Mouse (Mus musculus) splenic B cell, adult 2 months (primary cell): ENCODE data around the gene Glud1.
"Not testable (repeated sequence)": the region's sequence is repeated elsewhere in the genome, so short reads cannot be mapped to it uniquely, and the experiment has no call there.

ENCODE experiments used
- DNase-seq: peaks from one replicate; pipeline ENCODE4 v3.0.0-alpha.2; 2011; ENCODE audit warnings: low read depth, low spot score
- H3K27me3 ChIP-seq: 2 replicates; pipeline ENCODE4 v1.6.1; 2012; ENCODE audit warnings: mild to moderate bottlenecking, low read length, moderate library complexity, mixed read lengths; ENCODE audit not compliant: control insufficient read depth, poor library complexity, insufficient read depth, severe bottlenecking
- H3K36me3 ChIP-seq: 2 replicates; pipeline ENCODE4 v1.6.1; 2012; ENCODE audit warnings: mild to moderate bottlenecking, low read length, moderate library complexity, mixed read lengths; ENCODE audit not compliant: control insufficient read depth, poor library complexity, insufficient read depth, severe bottlenecking

Glud1 gene

DNA sequence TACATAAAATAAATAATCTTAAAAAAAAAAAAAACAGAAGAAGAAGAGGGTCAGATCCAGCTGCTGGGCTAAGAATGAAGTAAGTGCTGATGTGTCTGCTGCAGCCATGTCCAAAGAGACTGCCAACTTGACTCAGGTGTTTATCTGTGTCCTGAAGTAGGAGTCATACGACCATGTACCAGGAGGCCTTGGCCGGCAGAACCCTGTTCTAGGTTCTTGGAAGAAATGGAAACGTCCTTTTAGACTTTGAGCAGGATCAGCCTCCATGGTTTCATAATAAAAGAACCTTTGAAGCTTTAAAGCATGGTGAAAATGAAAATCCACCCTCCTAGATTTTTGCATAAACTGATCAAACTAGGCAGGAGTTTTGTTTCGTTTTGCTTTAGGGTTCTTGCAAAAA, 43.9 kb downstream of the Glud1 start:
- DNase-seq = no peak
- Histone ChIP-seq H3K27me3 (no peaks in the 10 kb centered on the region), H3K36me3 (no peaks in the 10 kb centered on the region)

DNA sequence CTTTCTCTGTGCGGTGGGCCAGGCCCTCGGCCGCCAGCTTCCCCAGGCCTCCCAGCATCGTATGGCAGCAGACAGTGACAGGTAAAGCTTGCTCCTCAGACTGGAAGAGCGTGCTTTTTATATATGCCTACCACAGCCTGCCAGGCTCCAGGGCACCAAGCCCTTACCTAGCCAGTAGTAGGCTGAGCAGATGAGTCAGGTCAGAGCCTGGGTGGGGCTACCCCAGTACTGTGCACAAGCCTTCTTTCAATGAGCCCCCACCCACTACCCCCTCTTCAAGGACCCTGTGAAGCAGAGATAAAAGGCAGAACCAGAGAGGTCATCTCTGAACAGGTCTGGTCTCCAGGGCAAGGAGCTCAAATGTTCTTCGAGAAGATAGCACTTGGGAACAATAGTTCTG, 44.8 kb downstream of the Glud1 start, which contains the start of gene Fam25c:
Gene Fam25c, minus strand, starts transcription at position 133 of the 400 bp plus-strand sequence.
- no peak for DNase-seq
- Histone ChIP-seq H3K36me3 (no peaks in the 10 kb centered on the region), H3K27me3 (no peaks in the 10 kb centered on the region)

DNA sequence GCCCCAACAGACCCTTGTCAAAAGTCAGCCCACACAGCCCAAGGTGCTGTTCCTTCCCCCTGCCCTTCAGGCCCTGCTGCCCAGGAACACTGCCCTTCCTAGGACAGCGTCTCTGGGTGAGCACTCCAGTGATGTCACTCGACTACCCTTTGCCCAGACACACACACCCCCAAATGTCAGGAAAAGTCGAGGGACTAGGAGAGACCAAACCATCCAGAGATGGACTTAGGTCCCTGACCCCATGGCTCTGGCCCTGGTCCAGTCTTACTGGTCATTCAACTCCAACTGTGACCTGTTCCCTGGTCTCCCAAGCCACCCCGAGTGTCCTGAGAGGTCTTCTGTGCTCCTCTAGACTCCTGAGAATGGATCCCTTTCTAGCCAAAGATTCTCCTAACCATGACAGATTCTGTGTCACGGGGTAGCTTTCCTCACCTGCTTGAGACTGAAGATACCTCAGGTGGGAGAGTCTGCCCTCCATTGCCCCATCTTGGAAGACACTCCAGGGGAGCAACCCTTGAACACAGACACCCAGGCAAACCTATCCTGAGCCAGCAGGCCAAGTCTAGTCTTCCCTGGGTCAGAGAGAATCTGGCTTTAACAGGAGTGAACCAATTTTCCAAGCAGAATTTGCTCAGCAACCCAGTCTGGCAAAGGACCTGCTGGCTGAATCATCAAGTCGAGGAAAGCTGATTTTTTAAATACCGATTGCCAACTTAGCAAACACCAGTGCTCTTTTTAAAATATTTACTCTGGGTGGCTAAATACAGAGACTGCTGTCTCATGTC, 47.3 kb downstream of the Glud1 start:
- no peak for DNase-seq
- Histone ChIP-seq H3K27me3 (no peaks in the 10 kb centered on the region), H3K36me3 (no peaks in the 10 kb centered on the region)

DNA sequence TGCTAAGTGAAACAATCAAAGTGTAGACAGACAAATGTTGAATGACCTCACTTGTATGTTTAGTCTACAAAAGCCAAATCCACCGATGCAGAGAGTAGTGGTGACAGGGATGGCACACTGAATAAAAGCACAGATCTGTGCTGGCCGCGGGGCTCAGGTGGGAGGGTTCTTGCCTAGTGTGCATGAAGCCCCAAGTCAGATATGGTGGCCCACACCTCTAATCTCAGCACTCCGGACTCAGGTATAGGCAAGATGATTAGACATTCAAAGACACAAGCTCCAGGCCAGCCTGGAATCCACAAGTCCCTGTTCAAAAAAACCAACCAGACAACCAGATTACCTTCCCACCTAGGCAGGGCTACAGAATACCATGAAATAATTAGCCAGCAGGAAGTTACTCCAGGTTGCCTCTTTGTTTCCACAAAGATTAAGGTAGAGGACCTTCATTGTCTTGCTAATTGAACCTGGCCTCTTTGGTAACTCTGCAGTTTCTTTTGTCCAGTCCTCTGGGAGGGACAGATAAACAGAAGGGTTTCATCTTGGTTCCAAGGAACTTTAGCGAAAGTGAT, 49.2 kb downstream of the Glud1 start:
- Histone ChIP-seq H3K36me3 (no peaks in the 10 kb centered on the region), H3K27me3 (no peaks in the 10 kb centered on the region)
- DNase-seq = no peak

DNA sequence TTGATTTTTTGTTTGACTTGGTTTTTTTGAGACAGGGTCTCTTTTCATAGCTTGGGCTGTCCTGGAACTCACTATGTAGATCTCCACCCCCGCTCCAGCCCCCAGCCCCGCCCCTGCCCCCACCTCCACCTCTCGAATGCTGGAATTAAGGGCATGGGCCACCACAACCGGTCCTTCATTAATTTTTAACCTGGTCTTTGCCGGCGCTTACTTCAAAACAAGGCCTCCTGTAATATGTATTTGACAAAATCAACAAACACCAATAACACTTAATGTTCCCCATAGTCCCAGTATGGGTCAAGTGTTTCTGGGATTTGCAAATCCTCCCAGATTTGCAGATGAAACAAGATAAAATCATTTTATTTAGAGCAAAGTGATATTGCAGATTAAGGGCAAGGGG, 49.7 kb downstream of the Glud1 start:
- no peaks in the 10 kb centered on the region for H3K27me3 ChIP-seq
- DNase-seq = no peak
- no peaks in the 10 kb centered on the region for H3K36me3 ChIP-seq

DNA sequence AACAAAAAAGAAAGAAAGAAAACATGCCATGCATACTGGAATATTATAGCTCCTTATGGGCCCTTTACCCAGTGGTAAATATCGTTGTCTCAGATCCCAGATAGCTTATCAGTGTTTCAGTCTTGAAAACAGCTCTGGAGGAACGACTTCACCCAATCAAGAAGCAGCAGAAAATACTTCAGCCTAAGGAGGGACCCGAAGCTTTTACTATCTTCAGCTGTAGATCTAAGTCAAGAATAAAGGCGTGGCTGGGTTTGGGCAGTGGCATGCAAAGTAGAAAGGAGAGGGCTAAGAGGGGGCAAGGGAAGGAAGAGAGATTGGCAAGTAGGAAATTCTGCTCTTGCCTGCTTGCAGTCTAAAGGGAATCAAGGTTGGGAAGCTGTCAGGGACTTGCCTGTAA, 51.6 kb downstream of the Glud1 start:
- no peaks in the 10 kb centered on the region for H3K36me3 ChIP-seq
- DNase-seq = no peak

DNA sequence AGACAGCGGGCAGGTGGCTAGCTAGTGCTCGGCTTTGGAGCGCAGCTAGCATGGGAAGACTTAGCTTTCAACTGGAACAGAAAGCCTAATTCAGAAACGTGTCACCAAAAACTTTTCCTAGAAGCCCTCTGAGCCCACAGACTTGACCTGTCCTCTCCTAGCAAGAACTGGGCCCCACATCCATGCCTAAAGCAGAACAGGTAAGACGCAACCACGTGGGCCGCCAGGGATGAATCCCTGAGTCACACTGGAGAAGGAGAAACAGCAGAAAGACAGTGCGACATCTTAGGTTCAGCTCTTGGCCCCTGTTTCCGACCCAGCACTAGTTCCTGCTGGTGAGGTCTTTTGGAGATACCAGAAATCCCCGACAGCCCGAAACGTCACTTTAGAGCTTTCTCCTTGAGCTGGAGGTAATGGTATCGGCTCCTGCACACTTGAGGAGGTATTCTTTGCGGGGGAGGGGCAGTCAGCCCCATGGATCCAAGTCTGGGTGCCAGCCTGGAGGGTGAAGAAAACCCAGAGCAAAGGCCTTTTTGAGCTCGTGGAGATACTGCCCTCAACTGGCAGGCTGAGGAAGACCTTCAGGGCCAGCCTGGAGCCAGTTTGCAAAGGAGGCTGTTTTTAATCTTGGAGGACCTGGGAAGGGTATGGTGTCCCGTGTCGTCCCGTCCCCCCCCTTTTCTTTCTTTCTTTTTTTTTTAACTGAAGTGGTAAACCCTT, 52.4 kb downstream of the Glud1 start:
- H3K36me3 ChIP-seq = no peaks in the 10 kb centered on the region
- DNase-seq = peak; percentile 41
- H3K27me3 ChIP-seq = no peaks in the 10 kb centered on the region

More for the DNA sequence above, 51.6 kb downstream of the Glud1 start:
- no peaks in the 10 kb centered on the region for H3K27me3 ChIP-seq

DNA sequence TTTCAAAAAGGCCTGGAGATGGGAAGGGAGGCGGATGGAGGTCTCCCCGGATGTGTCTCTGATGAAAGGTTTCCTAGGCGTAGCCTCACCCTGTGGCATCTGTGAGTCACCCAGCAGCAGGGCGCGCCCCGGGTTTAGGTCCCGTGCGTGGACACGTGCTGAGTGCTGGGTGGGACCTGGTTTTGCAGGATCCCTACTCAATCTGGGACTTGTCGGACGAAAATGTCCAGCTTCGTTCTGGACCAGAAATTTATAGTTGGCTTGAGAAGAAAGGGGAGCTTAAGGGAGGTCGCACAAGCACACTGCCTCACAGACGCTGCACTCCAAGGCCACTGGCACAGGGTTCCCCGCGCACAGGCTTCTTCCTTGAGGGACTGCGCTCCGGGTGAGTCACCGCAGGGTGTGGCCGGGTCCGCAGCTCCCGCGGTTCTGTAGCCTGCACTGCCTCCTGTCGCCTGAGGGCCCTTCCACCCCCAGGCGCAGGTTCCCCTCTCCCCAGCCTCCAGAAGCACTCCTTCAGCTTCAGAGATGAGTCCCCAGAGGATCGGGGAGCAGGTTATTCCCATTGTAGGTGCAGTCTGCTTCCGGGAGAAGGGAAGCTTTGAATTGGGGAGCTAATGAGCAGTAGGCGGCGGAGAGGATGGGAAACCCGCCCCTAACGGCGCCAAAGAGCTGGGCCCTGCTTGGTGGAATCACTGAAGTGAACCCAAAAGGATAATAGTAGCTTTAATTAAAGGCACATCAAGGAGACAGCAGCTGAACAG, 53.1 kb downstream of the Glud1 start:
- no peak for DNase-seq
- H3K27me3 ChIP-seq = no peaks in the 10 kb centered on the region
- no peaks in the 10 kb centered on the region for H3K36me3 ChIP-seq

DNA sequence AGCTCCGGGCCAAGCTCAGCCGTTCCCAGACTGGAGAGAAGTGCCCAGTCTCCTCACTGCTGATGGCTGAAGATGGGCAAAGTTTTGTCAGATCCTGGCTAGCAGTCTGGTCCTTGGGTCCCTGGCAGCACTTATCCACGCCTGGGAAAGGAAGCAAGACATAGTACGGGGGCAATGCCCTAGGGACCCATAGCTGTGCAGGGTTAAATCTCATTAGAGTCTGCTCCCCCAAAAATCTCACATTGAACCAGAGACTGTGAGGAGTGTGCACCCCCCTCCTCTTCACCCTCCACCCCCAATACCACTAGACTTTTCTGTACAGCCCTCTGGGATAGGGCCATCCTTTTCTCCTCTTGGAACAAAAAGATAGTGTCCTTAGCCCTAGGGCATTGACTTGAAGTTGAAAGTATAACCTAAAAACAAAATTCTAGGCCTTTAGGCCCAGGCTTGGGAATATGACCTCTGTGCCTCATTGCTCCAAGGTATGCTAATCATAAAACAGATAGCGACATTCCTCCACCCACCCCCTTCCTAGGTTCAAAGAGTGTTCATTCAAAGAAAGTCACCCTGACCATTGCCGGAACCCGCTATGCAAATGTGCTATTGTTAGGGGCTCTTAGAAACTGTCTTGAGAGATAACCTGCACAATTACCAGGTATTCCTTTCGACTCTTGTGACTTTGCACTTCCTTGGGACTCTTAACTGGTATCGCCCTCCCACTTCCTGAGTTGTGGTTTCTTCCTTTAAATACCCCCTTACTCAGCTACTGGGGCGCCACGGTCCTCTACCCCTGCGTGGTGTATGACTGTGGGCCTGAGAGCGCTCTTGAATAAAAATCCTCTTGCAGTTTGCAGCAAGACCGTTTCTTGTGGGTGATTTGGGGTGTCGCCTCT, 54.0 kb downstream of the Glud1 start:
- H3K36me3 ChIP-seq, DNase-seq, H3K27me3 ChIP-seq: not testable (repeated sequence)

DNA sequence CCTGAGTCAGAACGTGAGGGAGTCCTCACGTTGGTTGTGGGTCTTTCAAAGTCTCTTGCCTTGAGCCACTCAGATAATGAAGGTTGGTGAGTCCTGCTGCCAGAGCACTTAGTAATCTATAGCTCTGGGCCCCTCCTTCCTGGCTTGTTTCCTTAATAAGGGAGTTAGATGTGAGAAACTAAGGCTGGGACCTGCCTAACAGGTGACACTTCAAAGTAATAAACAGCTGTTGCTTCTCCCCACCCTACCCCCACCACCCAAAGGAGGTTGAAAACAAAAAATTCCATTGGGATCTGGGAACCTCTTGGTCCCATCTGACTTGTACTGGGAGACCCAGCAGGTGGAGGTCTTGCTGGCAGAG, 54.6 kb downstream of the Glud1 start:
- no peaks in the 10 kb centered on the region for H3K27me3 ChIP-seq
- H3K36me3 ChIP-seq = no peaks in the 10 kb centered on the region
- DNase-seq = no peak

DNA sequence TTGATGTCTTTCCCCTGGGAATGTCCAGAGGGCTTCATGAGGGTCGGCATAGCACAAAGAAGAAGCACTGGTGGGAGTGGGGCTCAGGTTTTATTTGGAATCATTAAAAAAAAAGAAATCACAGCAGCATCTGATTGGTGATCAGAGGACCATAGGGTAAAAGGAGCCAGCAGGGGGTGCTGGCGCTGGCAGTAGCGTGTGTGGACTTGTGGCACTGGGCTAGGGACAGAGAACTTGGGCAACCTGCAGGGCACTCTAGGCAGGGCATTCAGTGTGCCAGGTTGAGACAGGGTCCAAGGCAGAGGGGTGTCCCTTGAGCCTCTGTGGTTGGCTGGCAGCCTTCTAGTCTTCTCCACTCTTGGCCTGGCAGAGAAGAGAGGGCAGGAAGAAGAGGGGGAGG, 59.7 kb downstream of the Glud1 start:
- no peaks in the 10 kb centered on the region for H3K36me3 ChIP-seq
- H3K27me3 ChIP-seq = no peaks in the 10 kb centered on the region
- DNase-seq = no peak

DNA sequence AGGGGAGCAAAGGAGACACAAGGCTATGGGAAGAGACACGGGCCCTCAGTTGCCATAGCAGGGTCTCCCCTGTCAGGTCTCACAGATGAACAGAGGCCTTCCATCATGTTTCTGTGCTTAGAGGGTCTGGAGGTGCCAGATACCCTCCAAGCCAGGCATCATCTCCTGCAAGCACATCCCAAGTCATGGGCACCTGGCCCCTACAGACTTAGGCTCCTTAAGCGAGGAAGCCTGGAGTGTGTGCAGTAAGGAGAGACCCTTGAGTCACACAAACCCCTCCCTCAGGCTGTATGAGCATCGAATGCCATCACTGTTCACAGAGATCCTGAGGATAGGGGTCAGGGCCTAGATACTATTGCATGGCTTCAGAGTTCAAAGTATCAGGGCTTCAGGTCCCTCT, 60.4 kb downstream of the Glud1 start:
- Histone ChIP-seq H3K27me3 (no peaks in the 10 kb centered on the region), H3K36me3 (no peaks in the 10 kb centered on the region)
- no peak for DNase-seq

DNA sequence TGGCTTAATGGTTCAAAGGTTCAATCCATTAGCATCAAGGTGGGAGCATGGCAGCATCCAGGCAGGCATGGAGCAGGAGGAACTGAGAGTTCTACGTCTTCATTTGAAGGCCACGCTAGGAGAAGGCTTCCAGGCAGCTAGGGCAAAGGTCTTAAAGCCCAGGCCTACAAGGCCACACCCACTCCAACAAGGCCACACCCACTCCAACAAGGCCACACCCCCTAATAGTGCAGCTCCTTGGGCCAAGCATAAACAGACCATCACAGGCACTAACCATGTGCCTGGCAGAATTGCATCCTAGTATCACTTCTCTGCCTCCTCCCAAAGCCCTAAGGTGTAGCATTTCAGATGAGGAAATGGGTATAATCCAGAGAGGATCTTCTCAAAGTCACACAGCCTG, 61.2 kb downstream of the Glud1 start:
- Histone ChIP-seq H3K27me3 (no peaks in the 10 kb centered on the region), H3K36me3 (no peaks in the 10 kb centered on the region)
- no peak for DNase-seq

DNA sequence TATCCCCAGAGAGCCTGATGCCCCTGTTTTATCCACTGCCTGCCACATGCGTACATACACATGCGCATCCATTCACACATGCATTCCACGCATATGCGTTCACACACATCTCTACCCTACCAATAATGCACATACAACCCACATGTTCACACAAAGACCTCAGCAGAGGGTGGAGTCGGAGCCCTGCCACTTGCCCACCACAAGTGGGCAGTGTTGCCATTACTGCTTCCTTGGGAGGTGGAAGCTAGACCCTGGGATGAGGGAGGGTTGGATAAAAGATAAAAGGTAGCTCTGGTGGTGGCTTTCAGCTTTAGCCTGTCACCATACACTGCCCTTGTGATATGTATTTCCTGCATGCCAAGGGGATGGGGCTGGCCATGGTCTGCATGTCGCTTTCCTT, 62.1 kb downstream of the Glud1 start:
- Histone ChIP-seq H3K27me3 (no peaks in the 10 kb centered on the region), H3K36me3 (no peaks in the 10 kb centered on the region)
- DNase-seq = no peak
